In genomic region chr17:27451216-27451615, GRCm38 (mm10) we compare ENCODE assay signal across 16 mouse cellular contexts.
DNase-seq lines count a peak whose midpoint lies in the region.
"Had no signal": no experiment of that assay in that cellular context is flagged by ENCODE, and none has a peak within 500 bp of the region (broad histone marks: within the 10 kb centered on the region; RNA-seq: fewer than 3 reads in every experiment).

No protein-coding gene starts in this region.

- intact Hi-C loops in gastrocnemius, postnatal 14 days (cut with DNase I; ENCODE audit: low total_unique reads) = no loop called here

- DNase-seq in adrenal gland, adult 2 months = peak; percentile 18
- no peak for DNase-seq in adrenal gland, adult 18-20 months (ENCODE audit: low spot score in 2 of 2)
- DNase-seq in cerebellum, adult 18-20 months = peak; percentile 66 to 74
- no peak for DNase-seq in cerebellum, postnatal 14 days
- DNase-seq in ZHBTc4 (ENCODE audit: low read depth, low spot score) = peak; percentile 40
- peak; percentile 62 to 68 for DNase-seq in cerebellum, postnatal 25 days
- DNase-seq in gastrocnemius, postnatal 14 days = no peak
- DNase-seq: gastrocnemius, postnatal 10 days; heart, adult 11 months; heart, postnatal 4 days; kidney, adult 18-20 months; kidney, postnatal 36 days; lung, postnatal 14 days; midbrain, embryonic 14.5 days; right cerebral cortex, adult 18-20 months; spleen, adult 18-20 months had no signal

Comparison
In these comparisons a context has a peak if more than half of its experiments do, and no peak if none do; other contexts are left out.
1. DNase-seq: peak in adrenal gland, adult 2 months (single experiment), cerebellum, adult 18-20 months (2 of 2), ZHBTc4 (single experiment) and cerebellum, postnatal 25 days (2 of 2); none in adrenal gland, adult 18-20 months (0 of 2), cerebellum, postnatal 14 days (0 of 2) and gastrocnemius, postnatal 14 days (single experiment).